Mouse (Mus musculus): ENCODE measurements at regions not wholly inside any gene's neighbourhood (a gene's known extent, or its start where the extent isn't known, plus 50 kb on each side); places are given as distances from the start of the nearest gene placed in this dataset.

DNA sequence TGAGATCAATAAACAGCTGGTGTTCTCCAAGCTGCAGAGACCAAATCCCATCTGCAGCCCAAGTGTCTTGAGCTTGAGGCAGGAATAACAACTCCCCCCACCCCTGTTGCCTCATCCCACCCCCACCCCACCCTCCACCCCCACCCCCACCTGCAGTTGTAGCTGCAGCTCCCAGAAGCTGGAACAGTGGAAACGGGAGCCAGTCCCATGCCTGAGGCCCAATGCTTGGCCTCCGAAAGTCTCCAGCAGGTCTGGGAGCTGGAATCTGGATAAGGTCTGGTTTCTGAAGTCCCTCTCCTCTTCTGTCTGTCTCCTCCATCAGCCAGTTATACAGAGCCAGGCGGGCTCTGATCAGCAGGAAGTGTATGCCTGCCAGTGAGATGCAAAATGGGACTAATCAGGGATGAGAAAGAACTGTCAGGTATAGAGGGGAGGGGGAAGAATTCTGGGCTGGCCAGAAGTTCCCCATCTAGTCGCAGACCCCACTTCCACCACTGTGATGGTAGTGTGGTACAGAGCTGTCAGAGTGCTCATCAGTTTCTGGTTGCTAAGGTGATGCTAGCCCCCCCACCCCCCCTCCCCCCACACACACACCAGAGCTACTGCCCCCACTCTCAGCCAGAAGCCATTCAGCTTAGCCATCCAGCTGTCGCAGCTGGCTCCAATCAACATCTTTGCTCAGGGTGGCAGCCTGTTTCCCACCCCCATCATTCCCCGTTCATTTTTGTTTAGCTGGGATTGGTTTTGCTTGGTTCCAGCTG, 91.5 kb downstream of the Hes1 start:
- no peak for DNase-seq (ENCODE audit: low read depth in 1 of 2, low spot score in 2 of 2)
- 70% methylated on average over 6 of the region's 6 CpGs for WGBS
- H3K36me3 ChIP-seq (ENCODE audit: control insufficient read depth, insufficient read depth, low read length), result no peaks in the 10 kb centered on the region
- peaks cover 18% of the 10 kb centered on the region; the same call in 1 of the 2 replicates for H3K4me1 ChIP-seq (ENCODE audit: control insufficient read depth, insufficient read depth, insufficient read length)
- H3K27me3 ChIP-seq (ENCODE audit: control insufficient read depth, insufficient read depth, low read length), result no peaks in the 10 kb centered on the region
- peak overlapping the region; percentile 88 for H3K27ac ChIP-seq (ENCODE audit: insufficient read depth, low read length)
- TF ChIP-seq POLR2A (IDR thresholded peaks at IDR 0.05; ENCODE audit: low read depth, low read length) (no peak), CTCF (IDR thresholded peaks at IDR 0.05; ENCODE audit: extremely low read depth, insufficient read depth, insufficient read length, insufficient replicate concordance) (no peak)
- no peak overlapping the region for H3K4me3 ChIP-seq (ENCODE audit: extremely low read depth, insufficient read depth, insufficient read length)

DNA sequence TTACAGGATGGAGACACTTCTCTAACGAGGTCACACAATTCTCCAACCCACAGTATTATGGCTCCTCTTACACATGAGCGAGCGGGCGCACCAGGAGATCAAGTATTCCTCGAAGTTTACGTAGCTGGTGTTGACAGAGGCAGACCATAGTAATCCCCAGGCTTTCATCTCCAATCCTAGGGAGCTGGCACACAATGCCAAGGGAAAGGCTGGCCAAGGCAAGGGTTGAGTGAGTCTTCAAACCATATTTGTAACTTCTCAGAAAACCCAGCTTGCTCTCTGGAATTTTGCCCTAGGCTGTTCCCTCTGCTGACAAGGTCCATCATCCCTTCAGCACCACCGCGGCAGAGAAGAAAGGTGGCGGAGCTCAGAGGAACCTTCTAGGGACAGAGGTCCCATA, 94.0 kb downstream of the Hes1 start:
- no peak for TF ChIP-seq CTCF (IDR thresholded peaks at IDR 0.05; ENCODE audit: extremely low read depth, insufficient read depth, insufficient read length, insufficient replicate concordance)
- no peak for TF ChIP-seq POLR2A (IDR thresholded peaks at IDR 0.05; ENCODE audit: low read depth, low read length)
- 95% methylated on average over 9 of the region's 9 CpGs for WGBS
- Histone ChIP-seq H3K4me1 (ENCODE audit: control insufficient read depth, insufficient read depth, insufficient read length) (peaks cover 18% of the 10 kb centered on the region; the same call in 1 of the 2 replicates), H3K36me3 (ENCODE audit: control insufficient read depth, insufficient read depth, low read length) (no peaks in the 10 kb centered on the region), H3K27ac (ENCODE audit: insufficient read depth, low read length) (no peak overlapping the region), H3K27me3 (ENCODE audit: control insufficient read depth, insufficient read depth, low read length) (no peaks in the 10 kb centered on the region), H3K4me3 (ENCODE audit: extremely low read depth, insufficient read depth, insufficient read length) (no peak overlapping the region)
- no peak for DNase-seq (ENCODE audit: low read depth in 1 of 2, low spot score in 2 of 2)

DNA sequence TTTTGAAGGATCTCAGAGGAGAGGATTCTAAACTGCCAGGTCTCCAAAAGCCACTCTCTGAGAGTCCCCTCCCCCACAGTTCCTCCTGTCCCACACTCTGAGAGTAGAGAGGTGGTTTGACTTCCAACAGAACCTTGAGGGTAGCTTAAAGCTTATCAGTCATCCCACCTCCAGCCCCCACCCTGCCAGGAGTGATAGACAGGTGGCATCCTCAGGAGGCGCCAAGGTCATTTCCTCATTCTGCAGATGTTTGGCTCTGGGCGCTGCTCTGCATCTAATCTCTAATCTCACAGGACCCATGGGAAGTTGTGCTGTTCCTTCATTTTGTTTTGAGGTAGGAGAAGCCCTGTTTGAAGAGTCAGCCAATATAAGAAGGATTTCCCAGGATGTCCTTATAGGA, 96.2 kb downstream of the Hes1 start:
- no peak for DNase-seq (ENCODE audit: low read depth in 1 of 2, low spot score in 2 of 2)
- WGBS, result 14% methylated on average over 2 of the region's 2 CpGs

DNA sequence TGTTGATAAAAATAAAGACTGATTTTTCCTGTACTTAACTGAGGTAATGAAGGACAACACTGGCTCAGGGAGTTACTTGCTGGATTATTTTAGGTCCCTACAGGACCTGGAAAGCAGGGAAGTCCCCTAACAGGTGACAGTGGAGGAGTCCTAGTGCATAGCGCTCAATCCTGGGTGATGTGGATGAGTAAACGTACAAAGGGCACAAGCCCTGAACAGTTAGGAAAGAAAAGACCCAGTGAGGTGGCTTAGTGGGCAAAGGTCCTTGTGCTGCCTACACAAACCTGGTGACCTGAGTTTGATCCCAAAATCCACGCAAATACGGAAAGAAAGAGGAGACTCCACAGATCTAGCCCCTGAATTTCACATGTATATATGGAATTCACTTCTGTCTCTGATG, 99.1 kb downstream of the Hes1 start:
- DNase-seq (ENCODE audit: low read depth in 1 of 2, low spot score in 2 of 2), result no peak

More for the DNA sequence above, 96.2 kb downstream of the Hes1 start:
- no peak overlapping the region for H3K4me3 ChIP-seq (ENCODE audit: extremely low read depth, insufficient read depth, insufficient read length)
- no peak for TF ChIP-seq POLR2A (IDR thresholded peaks at IDR 0.05; ENCODE audit: low read depth, low read length)
- TF ChIP-seq CTCF (IDR thresholded peaks at IDR 0.05; ENCODE audit: extremely low read depth, insufficient read depth, insufficient read length, insufficient replicate concordance), result no peak
- no peaks in the 10 kb centered on the region for H3K27me3 ChIP-seq (ENCODE audit: control insufficient read depth, insufficient read depth, low read length)
- no peak overlapping the region for H3K27ac ChIP-seq (ENCODE audit: insufficient read depth, low read length)
- H3K36me3 ChIP-seq (ENCODE audit: control insufficient read depth, insufficient read depth, low read length), result no peaks in the 10 kb centered on the region
- peaks cover 4% of the 10 kb centered on the region; the same call in 1 of the 2 replicates for H3K4me1 ChIP-seq (ENCODE audit: control insufficient read depth, insufficient read depth, insufficient read length)

DNA sequence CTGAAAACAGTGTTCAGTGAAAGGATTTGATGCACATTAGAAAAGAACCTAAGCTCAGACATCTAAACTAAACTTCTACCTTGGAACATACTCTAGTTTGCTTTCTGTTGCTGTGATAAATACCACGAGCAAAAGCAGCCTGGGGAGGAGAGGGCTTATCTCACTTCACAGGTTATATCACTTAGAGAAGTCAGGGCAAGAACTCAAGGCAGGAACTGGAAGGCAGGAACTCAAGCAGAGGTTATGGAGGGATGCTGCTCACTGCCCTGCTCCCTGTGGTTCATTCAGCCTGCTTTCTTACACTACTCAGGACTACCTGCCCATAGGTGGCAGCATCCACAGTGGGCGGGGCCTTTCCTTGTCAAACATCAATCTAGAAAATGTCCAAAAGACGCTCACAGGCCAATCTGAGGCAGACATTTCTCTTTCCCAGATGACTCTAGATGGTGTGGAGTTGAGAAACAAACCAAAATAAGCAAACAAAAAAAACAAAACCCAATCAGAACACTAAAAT, 101.5 kb downstream of the Hes1 start:
- no peaks in the 10 kb centered on the region for H3K36me3 ChIP-seq (ENCODE audit: control insufficient read depth, insufficient read depth, low read length)
- DNase-seq (ENCODE audit: low read depth in 1 of 2, low spot score in 2 of 2), result no peak
- 80% methylated on average over 3 of the region's 3 CpGs for WGBS
- H3K27me3 ChIP-seq (ENCODE audit: control insufficient read depth, insufficient read depth, low read length), result no peaks in the 10 kb centered on the region
- H3K4me1 ChIP-seq (ENCODE audit: control insufficient read depth, insufficient read depth, insufficient read length), result no peaks in the 10 kb centered on the region
- no peak overlapping the region for H3K4me3 ChIP-seq (ENCODE audit: extremely low read depth, insufficient read depth, insufficient read length)
- TF ChIP-seq CTCF (IDR thresholded peaks at IDR 0.05; ENCODE audit: extremely low read depth, insufficient read depth, insufficient read length, insufficient replicate concordance) (no peak), POLR2A (IDR thresholded peaks at IDR 0.05; ENCODE audit: low read depth, low read length) (no peak)
- no peak overlapping the region for H3K27ac ChIP-seq (ENCODE audit: insufficient read depth, low read length)

More for the DNA sequence above, 99.1 kb downstream of the Hes1 start:
- WGBS, result 84% methylated on average over 4 of the region's 4 CpGs
- Histone ChIP-seq H3K27ac (ENCODE audit: insufficient read depth, low read length) (no peak overlapping the region), H3K27me3 (ENCODE audit: control insufficient read depth, insufficient read depth, low read length) (no peaks in the 10 kb centered on the region), H3K36me3 (ENCODE audit: control insufficient read depth, insufficient read depth, low read length) (no peaks in the 10 kb centered on the region), H3K4me3 (ENCODE audit: extremely low read depth, insufficient read depth, insufficient read length) (no peak overlapping the region), H3K4me1 (ENCODE audit: control insufficient read depth, insufficient read depth, insufficient read length) (no peaks in the 10 kb centered on the region; the same call in 1 of the 2 replicates)
- no peak for TF ChIP-seq POLR2A (IDR thresholded peaks at IDR 0.05; ENCODE audit: low read depth, low read length)
- TF ChIP-seq CTCF (IDR thresholded peaks at IDR 0.05; ENCODE audit: extremely low read depth, insufficient read depth, insufficient read length, insufficient replicate concordance), result no peak

DNA sequence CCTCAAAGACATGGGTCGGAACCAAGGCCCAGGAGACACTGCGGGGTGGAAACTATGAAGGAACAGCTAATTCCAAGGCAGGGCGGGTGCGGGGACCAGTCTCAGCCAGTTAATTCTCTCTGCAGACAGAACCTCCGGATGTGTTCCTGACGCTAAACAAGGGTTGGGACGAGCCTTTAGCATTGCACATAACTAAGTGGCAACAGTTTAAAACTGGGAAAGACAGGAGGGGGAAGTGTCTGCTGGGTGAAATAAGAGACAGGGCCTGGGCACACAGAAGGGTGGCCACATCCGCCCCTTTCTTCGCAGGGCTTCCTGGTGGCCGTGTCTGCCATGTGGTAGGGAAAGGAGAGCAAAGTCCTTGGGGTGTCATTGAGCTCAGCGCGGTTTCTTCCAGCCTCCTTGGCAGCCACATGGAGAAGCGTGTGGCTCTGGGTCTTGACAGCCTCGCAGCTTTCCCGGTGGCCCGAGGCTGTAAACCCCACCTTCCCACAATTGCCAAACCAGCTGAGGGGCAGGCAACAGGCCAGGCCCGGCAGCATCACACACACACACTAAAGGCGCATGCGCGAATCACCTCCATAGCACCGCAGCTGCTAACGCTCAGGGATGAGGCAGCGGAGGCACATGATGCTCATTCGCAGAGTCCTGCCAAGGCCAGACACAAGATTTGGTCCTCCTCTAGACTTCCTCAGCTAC, 95.8 kb downstream of the Cpn2 start:
- DNase-seq (ENCODE audit: low read depth in 1 of 2, low spot score in 2 of 2), result no peak
- TF ChIP-seq CTCF (IDR thresholded peaks at IDR 0.05; ENCODE audit: extremely low read depth, insufficient read depth, insufficient read length, insufficient replicate concordance) (no peak), POLR2A (IDR thresholded peaks at IDR 0.05; ENCODE audit: low read depth, low read length) (no peak)
- 39% methylated on average over 24 of the region's 24 CpGs for WGBS
- Histone ChIP-seq H3K27ac (ENCODE audit: insufficient read depth, low read length) (no peak overlapping the region), H3K4me1 (ENCODE audit: control insufficient read depth, insufficient read depth, insufficient read length) (peaks cover 12% of the 10 kb centered on the region; the same call in 1 of the 2 replicates), H3K4me3 (ENCODE audit: extremely low read depth, insufficient read depth, insufficient read length) (no peak overlapping the region), H3K27me3 (ENCODE audit: control insufficient read depth, insufficient read depth, low read length) (no peaks in the 10 kb centered on the region), H3K36me3 (ENCODE audit: control insufficient read depth, insufficient read depth, low read length) (no peaks in the 10 kb centered on the region)
